Mouse (Mus musculus): ENCODE measurements around the gene Olfr1225. TPM values are rescaled to one million over a fixed set of nuclear protein-coding genes. Genes with fewer than 3 reads are reported as not detected.

The Olfr1225 gene
- polyA plus RNA-seq, 1 experiment from 2014 or later = not detected

Other genes starting within 250 kb of the Olfr1225 start
- gene Olfr1211, start 236.6 kb downstream of the Olfr1225 start, polyA plus RNA-seq (2014; fragmentation: Nextera tagmentation; extraction: Ambion mirVana) = not detected in 2 replicates
- gene Olfr1212, start 220.7 kb downstream of the Olfr1225 start, polyA plus RNA-seq (2014; fragmentation: Nextera tagmentation; extraction: Ambion mirVana) = not detected in 2 replicates
- not detected in 2 replicates for gene Gm13762, start 194.4 kb downstream of the Olfr1225 start, polyA plus RNA-seq (2014; fragmentation: Nextera tagmentation; extraction: Ambion mirVana)
- not detected in 2 replicates for gene Olfr1214, start 182.0 kb downstream of the Olfr1225 start, polyA plus RNA-seq (2014; fragmentation: Nextera tagmentation; extraction: Ambion mirVana)
- gene Olfr1215, start 167.7 kb downstream of the Olfr1225 start, polyA plus RNA-seq (2014; fragmentation: Nextera tagmentation; extraction: Ambion mirVana) = not detected in 2 replicates
- not detected in 2 replicates for gene Olfr1216, start 156.3 kb downstream of the Olfr1225 start, polyA plus RNA-seq (2014; fragmentation: Nextera tagmentation; extraction: Ambion mirVana)
- gene Olfr1217, start 142.6 kb downstream of the Olfr1225 start, polyA plus RNA-seq (2014; fragmentation: Nextera tagmentation; extraction: Ambion mirVana) = not detected in 2 replicates
- not detected in 2 replicates for gene Olfr1218, start 113.5 kb downstream of the Olfr1225 start, polyA plus RNA-seq (2014; fragmentation: Nextera tagmentation; extraction: Ambion mirVana)
- not detected in 2 replicates for gene Olfr1219, start 91.2 kb downstream of the Olfr1225 start, polyA plus RNA-seq (2014; fragmentation: Nextera tagmentation; extraction: Ambion mirVana)
- gene Olfr1220, start 67.8 kb downstream of the Olfr1225 start, polyA plus RNA-seq (2014; fragmentation: Nextera tagmentation; extraction: Ambion mirVana) = not detected in 2 replicates
- gene Olfr1221, start 57.4 kb downstream of the Olfr1225 start, polyA plus RNA-seq (2014; fragmentation: Nextera tagmentation; extraction: Ambion mirVana) = not detected in 2 replicates
- not detected in 2 replicates for gene Olfr1222, start 41.6 kb downstream of the Olfr1225 start, polyA plus RNA-seq (2014; fragmentation: Nextera tagmentation; extraction: Ambion mirVana)
- not detected in 2 replicates for gene Olfr1223, start 23.1 kb downstream of the Olfr1225 start, polyA plus RNA-seq (2014; fragmentation: Nextera tagmentation; extraction: Ambion mirVana)
- gene Olfr1224-ps1, start 10.6 kb downstream of the Olfr1225 start, polyA plus RNA-seq (2014; fragmentation: Nextera tagmentation; extraction: Ambion mirVana) = not detected in 2 replicates
- gene Olfr1226, start 25.4 kb upstream of the Olfr1225 start, polyA plus RNA-seq (2014; fragmentation: Nextera tagmentation; extraction: Ambion mirVana) = not detected in 2 replicates
- gene Olfr1228, start 79.4 kb upstream of the Olfr1225 start, polyA plus RNA-seq (2014; fragmentation: Nextera tagmentation; extraction: Ambion mirVana) = not detected in 2 replicates
- not detected in 2 replicates for gene Olfr1229, start 113.3 kb upstream of the Olfr1225 start, polyA plus RNA-seq (2014; fragmentation: Nextera tagmentation; extraction: Ambion mirVana)
- not detected in 2 replicates for gene Olfr1230, start 122.6 kb upstream of the Olfr1225 start, polyA plus RNA-seq (2014; fragmentation: Nextera tagmentation; extraction: Ambion mirVana)
- gene Olfr1231, start 132.4 kb upstream of the Olfr1225 start, polyA plus RNA-seq (2014; fragmentation: Nextera tagmentation; extraction: Ambion mirVana) = not detected in 2 replicates
- gene Olfr1232, start 155.0 kb upstream of the Olfr1225 start, polyA plus RNA-seq (2014; fragmentation: Nextera tagmentation; extraction: Ambion mirVana) = not detected in 2 replicates
- not detected in 2 replicates for gene Olfr1233, start 167.7 kb upstream of the Olfr1225 start, polyA plus RNA-seq (2014; fragmentation: Nextera tagmentation; extraction: Ambion mirVana)
- gene Olfr1234, start 190.2 kb upstream of the Olfr1225 start, polyA plus RNA-seq (2014; fragmentation: Nextera tagmentation; extraction: Ambion mirVana) = not detected in 2 replicates
- gene Olfr1238, start 235.0 kb upstream of the Olfr1225 start, polyA plus RNA-seq (2014; fragmentation: Nextera tagmentation; extraction: Ambion mirVana) = not detected in 2 replicates
- not detected in 2 replicates for gene Olfr1239, start 245.7 kb upstream of the Olfr1225 start, polyA plus RNA-seq (2014; fragmentation: Nextera tagmentation; extraction: Ambion mirVana)

Data from neural tube, embryonic 11.5 days (tissue).